Mouse (Mus musculus) stomach, postnatal 0 days (tissue): ENCODE measurements around the gene Fam126a.

ENCODE experiments used
- CTCF ChIP-seq: IDR thresholded peaks from 2 replicates; pipeline ENCODE4 v1.5.1; 2016; ENCODE audit warnings: antibody characterized with exemption, low read depth, mild to moderate bottlenecking, moderate library complexity
- EP300 ChIP-seq: optimal IDR thresholded peaks from 2 replicates; pipeline ENCODE3; 2016; ENCODE audit warnings: antibody characterized with exemption

- no peak for TF ChIP-seq CTCF
- no peak for TF ChIP-seq EP300
Measured at GRCm38 (mm10) chr5:23992876-23993552, 37.5 kb downstream of the Fam126a start.
